Mouse (Mus musculus): ENCODE measurements at regions not wholly inside any gene's neighbourhood (a gene's known extent, or its start where the extent isn't known, plus 50 kb on each side); places are given as distances from the start of the nearest gene placed in this dataset.

DNA sequence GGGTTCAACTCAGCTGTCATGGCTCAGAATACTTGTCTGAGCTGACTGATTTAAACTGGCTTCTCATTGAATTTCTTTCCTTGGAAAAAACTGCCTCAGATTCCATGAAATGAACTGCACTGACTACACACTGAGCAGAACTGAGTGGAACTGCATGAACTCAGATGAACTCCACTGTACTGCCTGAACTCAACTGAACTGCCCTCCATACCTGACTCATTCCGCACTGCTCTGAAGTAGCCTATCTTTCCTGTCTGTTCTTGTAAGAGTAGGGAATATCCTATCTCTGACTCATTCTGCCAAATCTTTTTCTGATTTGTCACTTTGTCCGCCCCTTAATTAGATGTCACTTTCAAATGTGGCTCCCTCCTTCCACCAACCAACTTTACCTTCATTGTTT, 237.0 kb upstream of the Rgmb start:
- Histone ChIP-seq H3K4me1 (replicated peaks; ENCODE audit: low read depth, low read length) (no peaks in the 10 kb centered on the region), H3K4me3 (replicated peaks; ENCODE audit: low read length) (no peak overlapping the region), H3K9me3 (ENCODE audit: low read length) (no peaks in the 10 kb centered on the region), H3K27me3 (ENCODE audit: insufficient read depth, low read length) (no peaks in the 10 kb centered on the region), H3K36me3 (ENCODE audit: insufficient read depth, low read length) (no peaks in the 10 kb centered on the region)
- TF ChIP-seq POU5F1 (IDR thresholded peaks at IDR 0.05; ENCODE audit: borderline replicate concordance, low read length) (no peak), CTCF (conservative IDR thresholded peaks at IDR 0.05; ENCODE audit: low read length) (no peak), NANOG (IDR thresholded peaks at IDR 0.05; ENCODE audit: borderline replicate concordance, low read length) (no peak)

DNA sequence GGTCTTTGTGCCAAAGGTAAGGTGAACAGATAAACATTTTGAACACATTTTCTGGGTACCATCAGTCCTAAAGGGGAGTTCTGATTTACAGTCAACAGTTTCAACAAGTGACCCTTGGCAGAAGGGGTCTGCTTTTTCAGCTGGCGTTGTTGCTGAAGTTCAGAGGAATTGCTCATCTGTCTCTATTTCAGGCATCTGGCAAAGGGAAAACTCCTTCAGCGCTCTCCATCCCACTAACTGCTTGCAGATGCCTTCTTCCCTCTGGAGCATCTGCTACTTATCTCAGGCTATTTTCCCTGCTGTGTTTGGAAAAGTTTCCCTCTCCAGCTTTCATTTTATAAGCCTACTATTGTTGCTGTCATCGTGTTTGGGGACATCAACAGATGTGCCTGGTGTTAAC, 223.6 kb upstream of the Rgmb start:
- Histone ChIP-seq H3K27me3 (ENCODE audit: insufficient read depth, low read length) (no peaks in the 10 kb centered on the region), H3K9me3 (ENCODE audit: low read length) (no peaks in the 10 kb centered on the region), H3K4me3 (replicated peaks; ENCODE audit: low read length) (no peak overlapping the region), H3K36me3 (ENCODE audit: insufficient read depth, low read length) (no peaks in the 10 kb centered on the region), H3K4me1 (replicated peaks; ENCODE audit: low read depth, low read length) (no peaks in the 10 kb centered on the region)
- no peak for TF ChIP-seq NANOG (IDR thresholded peaks at IDR 0.05; ENCODE audit: borderline replicate concordance, low read length)
- no peak for TF ChIP-seq POU5F1 (IDR thresholded peaks at IDR 0.05; ENCODE audit: borderline replicate concordance, low read length)
- TF ChIP-seq CTCF (conservative IDR thresholded peaks at IDR 0.05; ENCODE audit: low read length) = no peak

DNA sequence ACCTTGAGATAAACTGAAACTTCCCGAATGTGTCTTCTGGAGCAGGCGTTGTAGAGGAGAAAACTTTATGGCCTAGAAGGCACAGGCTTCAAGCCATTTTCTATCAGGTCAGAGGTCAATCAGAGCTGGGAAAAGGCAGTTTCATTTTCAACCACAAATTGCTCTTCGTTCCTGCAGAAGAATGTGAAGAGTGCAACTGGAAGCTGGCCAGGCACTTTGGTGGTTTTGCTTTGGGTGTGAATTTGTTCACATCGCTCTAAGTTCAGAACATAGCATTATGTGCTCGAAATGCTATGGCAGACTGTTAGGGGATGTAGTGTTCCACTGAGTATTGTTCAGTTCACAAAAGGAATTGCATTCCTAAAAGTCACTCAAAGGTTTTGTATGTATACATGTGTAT, 220.9 kb upstream of the Rgmb start:
- H3K4me3 ChIP-seq (replicated peaks; ENCODE audit: low read length) = no peak overlapping the region
- H3K36me3 ChIP-seq (ENCODE audit: insufficient read depth, low read length) = no peaks in the 10 kb centered on the region
- no peaks in the 10 kb centered on the region for H3K27me3 ChIP-seq (ENCODE audit: insufficient read depth, low read length)
- H3K9me3 ChIP-seq (ENCODE audit: low read length) = no peaks in the 10 kb centered on the region
- no peaks in the 10 kb centered on the region for H3K4me1 ChIP-seq (replicated peaks; ENCODE audit: low read depth, low read length)
- TF ChIP-seq NANOG (IDR thresholded peaks at IDR 0.05; ENCODE audit: borderline replicate concordance, low read length) (no peak), POU5F1 (IDR thresholded peaks at IDR 0.05; ENCODE audit: borderline replicate concordance, low read length) (no peak), CTCF (conservative IDR thresholded peaks at IDR 0.05; ENCODE audit: low read length) (no peak)

DNA sequence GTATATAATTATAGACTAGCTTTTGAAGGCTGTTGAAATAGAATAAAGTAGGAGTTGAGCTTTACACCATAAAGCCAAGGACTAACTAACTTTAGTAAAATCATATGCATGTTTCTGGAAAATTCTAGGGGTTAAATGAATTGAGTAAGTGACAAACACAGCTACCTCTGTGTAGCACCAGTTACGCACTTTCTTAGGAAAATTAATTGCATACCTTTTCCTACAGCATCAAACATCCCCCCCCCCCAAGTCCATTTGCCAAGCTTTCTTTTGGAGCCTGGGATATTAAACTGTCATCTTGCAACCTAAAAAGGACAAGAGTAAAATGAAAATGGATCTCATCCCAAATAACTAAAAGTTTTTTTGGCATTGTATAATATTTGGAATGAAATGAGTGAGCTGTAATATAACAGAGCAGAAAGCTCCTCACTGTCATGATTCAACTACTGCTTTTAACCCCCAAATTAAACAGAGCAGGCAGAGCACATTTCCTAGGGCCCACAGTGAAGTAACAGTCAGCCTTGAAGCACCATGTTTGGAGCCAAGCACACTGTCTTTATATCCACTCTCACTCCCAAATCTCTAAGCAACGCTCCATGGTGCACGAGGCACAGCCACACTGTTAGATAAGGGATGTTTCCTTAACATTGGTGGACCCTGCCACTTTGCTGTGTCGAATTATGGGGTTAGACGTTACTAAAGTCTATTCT, 210.9 kb upstream of the Rgmb start:
- Histone ChIP-seq H3K4me3 (replicated peaks; ENCODE audit: low read length) (no peak overlapping the region), H3K27me3 (ENCODE audit: insufficient read depth, low read length) (no peaks in the 10 kb centered on the region), H3K36me3 (ENCODE audit: insufficient read depth, low read length) (no peaks in the 10 kb centered on the region), H3K9me3 (ENCODE audit: low read length) (no peaks in the 10 kb centered on the region), H3K4me1 (replicated peaks; ENCODE audit: low read depth, low read length) (no peaks in the 10 kb centered on the region)
- TF ChIP-seq POU5F1 (IDR thresholded peaks at IDR 0.05; ENCODE audit: borderline replicate concordance, low read length) (no peak), NANOG (IDR thresholded peaks at IDR 0.05; ENCODE audit: borderline replicate concordance, low read length) (no peak), CTCF (conservative IDR thresholded peaks at IDR 0.05; ENCODE audit: low read length) (no peak)

DNA sequence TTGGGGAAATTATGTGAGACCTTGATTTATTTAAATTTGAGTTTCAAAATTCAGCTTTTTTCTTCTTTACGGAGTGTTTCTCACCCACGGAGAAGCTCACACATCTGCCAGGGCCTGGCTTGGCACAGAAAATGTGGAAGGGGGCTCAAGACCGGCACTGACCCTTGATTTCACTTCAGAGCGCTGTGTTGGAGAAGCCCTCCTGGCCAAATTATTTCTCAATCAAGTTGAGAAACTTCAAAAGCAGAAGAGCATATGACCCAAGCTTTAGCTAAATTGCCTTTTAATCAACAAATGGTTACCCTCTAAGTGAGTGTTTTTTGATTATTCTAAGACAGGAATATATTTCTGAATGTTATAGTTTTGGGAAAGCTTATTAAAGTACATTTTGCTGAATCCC, 197.2 kb upstream of the Rgmb start:
- no peaks in the 10 kb centered on the region for H3K27me3 ChIP-seq (ENCODE audit: insufficient read depth, low read length)
- H3K4me3 ChIP-seq (replicated peaks; ENCODE audit: low read length) = no peak overlapping the region
- no peaks in the 10 kb centered on the region for H3K36me3 ChIP-seq (ENCODE audit: insufficient read depth, low read length)
- TF ChIP-seq NANOG (IDR thresholded peaks at IDR 0.05; ENCODE audit: borderline replicate concordance, low read length) (no peak), CTCF (conservative IDR thresholded peaks at IDR 0.05; ENCODE audit: low read length) (no peak), POU5F1 (IDR thresholded peaks at IDR 0.05; ENCODE audit: borderline replicate concordance, low read length) (no peak)
- H3K9me3 ChIP-seq (ENCODE audit: low read length) = no peaks in the 10 kb centered on the region
- H3K4me1 ChIP-seq (replicated peaks; ENCODE audit: low read depth, low read length) = no peaks in the 10 kb centered on the region

DNA sequence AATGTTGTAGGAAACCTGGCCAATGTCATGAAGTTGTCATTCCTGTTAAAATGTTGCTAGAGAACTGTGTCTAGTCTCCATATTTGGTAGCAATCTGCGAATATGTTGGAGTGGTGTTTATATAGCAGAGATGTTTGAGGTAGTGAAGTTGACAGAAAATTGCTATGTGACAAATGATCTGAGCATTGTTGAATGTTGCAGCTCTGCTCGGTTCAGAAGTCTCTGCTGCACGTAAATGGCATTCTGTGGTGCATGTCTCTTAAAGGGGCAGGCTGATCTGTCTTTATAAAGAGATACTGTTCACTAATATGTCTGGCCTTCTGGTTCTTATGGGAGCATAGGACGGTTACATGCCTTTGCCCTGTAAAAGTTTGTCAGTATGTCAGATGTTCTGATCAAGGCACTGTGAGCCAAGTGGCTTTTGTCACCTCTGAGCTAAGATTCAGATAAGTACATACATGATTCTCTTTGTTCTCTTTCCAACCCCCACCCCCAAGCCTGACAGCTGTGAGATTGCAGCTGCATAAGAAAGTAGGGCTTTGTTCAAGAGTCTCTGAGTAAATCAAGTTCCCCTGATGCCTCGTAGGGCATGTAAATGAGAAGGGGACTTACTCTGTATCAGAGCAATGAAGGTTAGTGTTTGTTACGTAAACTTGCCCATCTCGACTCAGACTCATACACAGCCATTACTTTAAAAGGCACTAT, 174.2 kb upstream of the Rgmb start:
- TF ChIP-seq NANOG (IDR thresholded peaks at IDR 0.05; ENCODE audit: borderline replicate concordance, low read length) (no peak), CTCF (conservative IDR thresholded peaks at IDR 0.05; ENCODE audit: low read length) (no peak), POU5F1 (IDR thresholded peaks at IDR 0.05; ENCODE audit: borderline replicate concordance, low read length) (no peak)
- 0 out of 2 replicates have a peak, but pooled peaks cover 5% of the 10 kb centered on the region for H3K4me1 ChIP-seq (replicated peaks; ENCODE audit: low read depth, low read length)
- H3K27me3 ChIP-seq (ENCODE audit: insufficient read depth, low read length) = no peaks in the 10 kb centered on the region
- H3K4me3 ChIP-seq (replicated peaks; ENCODE audit: low read length) = no peak overlapping the region
- H3K9me3 ChIP-seq (ENCODE audit: low read length) = no peaks in the 10 kb centered on the region
- no peaks in the 10 kb centered on the region for H3K36me3 ChIP-seq (ENCODE audit: insufficient read depth, low read length)

DNA sequence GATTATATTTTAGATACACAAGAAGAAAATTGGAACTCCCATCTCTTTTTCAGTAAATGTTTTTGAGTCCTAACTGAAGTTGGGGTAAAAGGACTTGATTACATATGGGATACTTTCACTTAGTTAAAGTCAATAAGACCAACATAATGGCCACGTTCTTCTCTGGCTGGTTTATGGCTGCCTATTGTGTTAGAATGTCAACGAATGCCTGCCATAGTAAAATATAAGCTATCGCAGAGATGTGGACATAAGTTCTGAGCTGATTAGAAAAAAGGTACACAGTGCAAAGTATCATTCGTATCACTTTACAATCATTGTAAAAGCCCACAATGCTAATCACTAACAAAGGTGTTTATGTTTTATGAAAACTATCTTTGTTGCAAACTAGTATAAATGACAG, 173.2 kb upstream of the Rgmb start:
- Histone ChIP-seq H3K27me3 (ENCODE audit: insufficient read depth, low read length) (no peaks in the 10 kb centered on the region), H3K36me3 (ENCODE audit: insufficient read depth, low read length) (no peaks in the 10 kb centered on the region), H3K4me3 (replicated peaks; ENCODE audit: low read length) (no peak overlapping the region), H3K4me1 (replicated peaks; ENCODE audit: low read depth, low read length) (0 out of 2 replicates have a peak, but pooled peaks cover 5% of the 10 kb centered on the region), H3K9me3 (ENCODE audit: low read length) (no peaks in the 10 kb centered on the region)
- TF ChIP-seq CTCF (conservative IDR thresholded peaks at IDR 0.05; ENCODE audit: low read length) = no peak
- TF ChIP-seq NANOG (IDR thresholded peaks at IDR 0.05; ENCODE audit: borderline replicate concordance, low read length) = no peak
- no peak for TF ChIP-seq POU5F1 (IDR thresholded peaks at IDR 0.05; ENCODE audit: borderline replicate concordance, low read length)

DNA sequence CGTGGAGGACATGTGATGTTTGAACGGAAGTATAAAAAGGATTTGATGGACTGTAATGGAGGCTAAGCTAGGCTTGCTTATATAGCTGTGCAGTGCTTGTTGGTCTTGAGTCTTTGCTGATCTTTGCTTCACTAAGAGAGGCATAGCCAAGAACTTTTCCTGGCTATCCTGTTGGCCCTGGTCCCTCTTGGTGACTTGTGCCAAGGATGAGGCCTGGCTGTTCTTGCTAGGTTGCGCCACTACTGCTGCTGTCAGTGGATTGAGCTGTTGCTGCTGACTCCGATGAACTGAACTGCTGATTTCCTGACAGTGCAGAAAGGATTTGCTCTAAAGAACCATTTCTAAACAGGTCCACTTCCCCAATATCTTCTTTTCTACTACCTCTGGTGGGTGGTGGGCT, 167.9 kb upstream of the Rgmb start:
- H3K36me3 ChIP-seq (ENCODE audit: insufficient read depth, low read length) = no peaks in the 10 kb centered on the region
- H3K4me3 ChIP-seq (replicated peaks; ENCODE audit: low read length) = no peak overlapping the region
- H3K4me1 ChIP-seq (replicated peaks; ENCODE audit: low read depth, low read length) = peaks cover 16% of the 10 kb centered on the region
- H3K9me3 ChIP-seq (ENCODE audit: low read length) = peaks cover 8% of the 10 kb centered on the region
- no peaks in the 10 kb centered on the region for H3K27me3 ChIP-seq (ENCODE audit: insufficient read depth, low read length)
- TF ChIP-seq NANOG (IDR thresholded peaks at IDR 0.05; ENCODE audit: borderline replicate concordance, low read length) = no peak
- TF ChIP-seq POU5F1 (IDR thresholded peaks at IDR 0.05; ENCODE audit: borderline replicate concordance, low read length) = no peak
- TF ChIP-seq CTCF (conservative IDR thresholded peaks at IDR 0.05; ENCODE audit: low read length) = no peak

Data from E14TG2a.4 (cell line).